Mouse (Mus musculus): ENCODE measurements around the gene Il11ra1. TPM values are rescaled to one million over a fixed set of nuclear protein-coding genes. Genes with fewer than 3 reads are reported as not detected.

The Il11ra1 gene
- polyA plus RNA-seq, 1 experiment from 2014 or later, result 136 TPM

GRCm38 (mm10) chr4:41740380-41741157 is 40.8 kb downstream of the Il11ra1 start:
- H3K27ac ChIP-seq, result peak overlapping the region; percentile 80
- H3K27me3 ChIP-seq, result no peaks in the 10 kb centered on the region
- under 1% methylated on average over 48 of the region's 48 CpGs for WGBS
- H3K9me3 ChIP-seq, result no peaks in the 10 kb centered on the region
- peak; percentile 80 for ATAC-seq (ENCODE audit: borderline replicate concordance, extremely low read depth, low FRiP score, low TSS enrichment)
- H3K36me3 ChIP-seq, result 0 out of 2 replicates have a peak, but pooled peaks cover 10% of the 10 kb centered on the region
- H3K4me2 ChIP-seq, result peak overlapping the region; percentile 90
- peak overlapping the region; percentile 49 for H3K9ac ChIP-seq
- H3K4me3 ChIP-seq, result peak overlapping the region; percentile 61
- peaks cover 17% of the 10 kb centered on the region for H3K4me1 ChIP-seq

DNA sequence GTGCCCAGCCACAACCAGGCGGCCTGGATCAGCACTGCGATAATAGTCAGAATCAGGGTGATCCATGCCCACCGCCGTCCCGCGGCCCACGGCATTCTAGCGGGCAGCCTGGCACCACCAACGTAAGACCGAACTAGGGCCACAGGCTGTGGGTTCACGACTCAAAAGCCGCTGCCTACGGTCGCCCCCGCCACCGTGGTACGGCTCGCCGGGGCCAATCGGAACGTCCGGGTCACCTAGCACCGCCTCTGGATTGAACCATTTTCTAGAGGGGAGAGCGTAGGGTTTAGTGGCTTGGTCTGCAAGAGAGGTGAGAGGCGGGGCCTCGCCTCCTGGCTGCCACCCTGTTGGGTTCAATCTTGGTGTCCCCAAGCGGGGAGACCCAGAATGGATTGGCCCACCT is 41.4 kb downstream of the Il11ra1 start:
- Histone ChIP-seq H3K27me3 (no peaks in the 10 kb centered on the region), H3K9ac (peak overlapping the region; percentile 49), H3K36me3 (0 out of 2 replicates have a peak, but pooled peaks cover 10% of the 10 kb centered on the region), H3K4me1 (peaks cover 17% of the 10 kb centered on the region), H3K4me2 (peak overlapping the region; percentile 90), H3K4me3 (peak overlapping the region; percentile 61), H3K27ac (peak overlapping the region; percentile 80), H3K9me3 (no peaks in the 10 kb centered on the region)
- ATAC-seq (ENCODE audit: borderline replicate concordance, extremely low read depth, low FRiP score, low TSS enrichment), result peak; percentile 96
- 0% methylated on average over 27 of the region's 27 CpGs for WGBS

- no peak for ATAC-seq (ENCODE audit: borderline replicate concordance, extremely low read depth, low FRiP score, low TSS enrichment)
- no peak overlapping the region for H3K4me3 ChIP-seq
- H3K9ac ChIP-seq, result no peak overlapping the region
- 58% methylated on average over 2 of the region's 2 CpGs for WGBS
- H3K27me3 ChIP-seq, result no peaks in the 10 kb centered on the region
- peaks cover 17% of the 10 kb centered on the region for H3K4me1 ChIP-seq
- no peaks in the 10 kb centered on the region for H3K9me3 ChIP-seq
- no peak overlapping the region for H3K4me2 ChIP-seq
- no peak overlapping the region for H3K27ac ChIP-seq
- H3K36me3 ChIP-seq, result 0 out of 2 replicates have a peak, but pooled peaks cover 2% of the 10 kb centered on the region
Measured at GRCm38 (mm10) chr4:41744131-41744530, 44.3 kb downstream of the Il11ra1 start.

DNA sequence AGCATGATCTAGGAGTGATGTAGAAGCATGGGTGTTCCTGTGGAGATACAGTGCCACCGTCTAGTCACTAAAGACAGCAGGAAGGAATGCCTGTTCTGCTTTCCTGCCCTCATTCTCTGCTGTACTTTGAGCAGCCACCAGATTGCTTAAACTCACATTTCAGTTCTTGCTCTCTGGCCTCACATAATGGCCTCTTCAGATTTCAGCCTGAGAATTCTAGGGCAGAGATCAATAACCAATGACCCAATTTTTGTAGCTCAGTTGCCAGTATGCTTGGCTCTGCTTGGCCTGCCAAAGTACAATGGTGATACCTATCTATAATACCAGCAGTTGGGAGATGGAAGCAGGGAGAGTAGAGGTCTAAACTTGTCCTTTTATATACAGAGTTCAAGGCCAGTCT is 45.2 kb downstream of the Il11ra1 start:
- Histone ChIP-seq H3K9ac (no peak overlapping the region), H3K4me1 (peaks cover 11% of the 10 kb centered on the region), H3K27me3 (no peaks in the 10 kb centered on the region), H3K4me3 (no peak overlapping the region), H3K36me3 (no peaks in the 10 kb centered on the region), H3K4me2 (no peak overlapping the region), H3K27ac (no peak overlapping the region), H3K9me3 (no peaks in the 10 kb centered on the region)
- ATAC-seq (ENCODE audit: borderline replicate concordance, extremely low read depth, low FRiP score, low TSS enrichment), result no peak
- 74% methylated on average over 1 of the region's 1 CpGs for WGBS

DNA sequence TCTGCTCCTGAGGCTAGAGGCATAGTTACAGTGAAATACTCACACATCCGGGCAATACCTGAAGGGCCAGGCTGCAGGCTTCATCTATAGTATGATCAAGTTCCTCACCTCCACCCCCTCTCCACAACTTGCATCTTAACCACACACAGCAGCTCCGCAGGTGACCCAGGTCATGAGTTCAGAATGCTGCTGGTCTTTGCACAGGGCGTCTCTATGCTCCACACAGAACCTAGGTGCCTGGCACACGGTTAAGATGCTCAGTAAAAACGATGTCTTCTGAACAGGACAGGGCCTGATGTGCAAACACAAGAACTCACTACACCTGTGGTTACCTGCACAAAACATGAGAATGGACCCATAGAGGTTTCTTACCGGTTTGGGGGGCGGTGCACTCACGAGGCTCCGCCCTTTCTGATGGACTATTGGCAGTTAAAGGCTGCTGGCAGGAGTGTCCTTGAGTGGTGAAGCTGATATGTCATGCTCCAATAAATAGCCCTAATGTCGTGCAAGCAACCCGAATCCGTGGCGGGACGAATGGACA is 55.1 kb downstream of the Il11ra1 start, which contains the start of gene Galt:
Gene Galt, plus strand, starts transcription at position 432 of the 541 bp plus-strand sequence.
- Histone ChIP-seq H3K4me3 (peak within 1 kb of the TSS; percentile 56), H3K27ac (peak within 1 kb of the TSS; percentile 90), H3K27me3 (no peaks in the 10 kb centered on the region), H3K9me3 (no peaks in the 10 kb centered on the region), H3K4me1 (peaks cover 25% of the 10 kb centered on the region), H3K9ac (peak within 1 kb of the TSS; percentile 60), H3K36me3 (0 out of 2 replicates have a peak, but pooled peaks cover 6% of the 10 kb centered on the region), H3K4me2 (peak within 1 kb of the TSS; percentile 82)
- 10% methylated on average over 14 of the region's 14 CpGs for WGBS
- ATAC-seq (ENCODE audit: borderline replicate concordance, extremely low read depth, low FRiP score, low TSS enrichment), result peak; percentile 32; the same call in 1 of the 2 replicates

- peak within 1 kb of the TSS; percentile 56 for H3K4me3 ChIP-seq
- H3K27me3 ChIP-seq, result no peaks in the 10 kb centered on the region
- peaks cover 28% of the 10 kb centered on the region for H3K4me1 ChIP-seq
- H3K9me3 ChIP-seq, result no peaks in the 10 kb centered on the region
- peak within 1 kb of the TSS; percentile 90 for H3K27ac ChIP-seq
- 0 out of 2 replicates have a peak, but pooled peaks cover 6% of the 10 kb centered on the region for H3K36me3 ChIP-seq
- H3K9ac ChIP-seq, result peak within 1 kb of the TSS; percentile 60
- ATAC-seq (ENCODE audit: borderline replicate concordance, extremely low read depth, low FRiP score, low TSS enrichment), result peak; percentile 57
- 0% methylated on average over 57 of the region's 57 CpGs for WGBS
- H3K4me2 ChIP-seq, result peak within 1 kb of the TSS; percentile 82
Measured at GRCm38 (mm10) chr4:41755338-41756305, 55.8 kb downstream of the Il11ra1 start, which contains the start of gene Sigmar1. Gene Sigmar1 (minus strand): TSS chr4:41756157.

DNA sequence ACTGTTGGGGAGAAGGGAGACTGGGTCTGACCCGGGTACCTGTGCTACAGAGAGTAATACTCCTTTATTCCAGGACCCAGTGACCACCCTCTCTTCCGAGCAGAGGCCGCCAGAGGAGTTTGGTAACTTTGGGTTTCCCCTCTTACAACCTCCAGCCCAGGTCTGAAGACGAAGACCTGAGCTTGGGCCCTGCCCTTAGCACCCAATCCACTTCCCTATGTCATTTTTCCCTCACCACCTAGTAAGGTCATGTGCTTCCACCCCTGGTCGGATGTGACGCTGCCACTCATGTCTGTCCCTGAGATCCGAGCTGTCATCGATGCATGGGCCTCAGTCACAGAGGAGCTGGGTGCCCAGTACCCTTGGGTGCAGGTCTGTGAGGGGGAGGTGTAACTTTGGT is 56.7 kb downstream of the Il11ra1 start:
- peak overlapping the region; percentile 60 for H3K9ac ChIP-seq
- H3K36me3 ChIP-seq, result 0 out of 2 replicates have a peak, but pooled peaks cover 6% of the 10 kb centered on the region
- H3K4me2 ChIP-seq, result peak overlapping the region; percentile 82
- no peak overlapping the region for H3K27ac ChIP-seq
- no peak for ATAC-seq (ENCODE audit: borderline replicate concordance, extremely low read depth, low FRiP score, low TSS enrichment)
- peaks cover 36% of the 10 kb centered on the region for H3K4me1 ChIP-seq
- H3K9me3 ChIP-seq, result no peaks in the 10 kb centered on the region
- H3K4me3 ChIP-seq, result peak overlapping the region; percentile 56
- no peaks in the 10 kb centered on the region for H3K27me3 ChIP-seq
- WGBS, result 72% methylated on average over 8 of the region's 8 CpGs

GRCm38 (mm10) chr4:41757321-41757720 is 57.5 kb downstream of the Il11ra1 start:
- Histone ChIP-seq H3K9me3 (no peaks in the 10 kb centered on the region), H3K9ac (no peak overlapping the region), H3K4me1 (peaks cover 45% of the 10 kb centered on the region), H3K4me3 (no peak overlapping the region), H3K36me3 (0 out of 2 replicates have a peak, but pooled peaks cover 6% of the 10 kb centered on the region), H3K4me2 (no peak overlapping the region), H3K27me3 (no peaks in the 10 kb centered on the region), H3K27ac (no peak overlapping the region)
- WGBS, result 90% methylated on average over 13 of the region's 13 CpGs
- ATAC-seq (ENCODE audit: borderline replicate concordance, extremely low read depth, low FRiP score, low TSS enrichment), result no peak

GRCm38 (mm10) chr4:41758021-41758420 is 58.2 kb downstream of the Il11ra1 start:
- Histone ChIP-seq H3K36me3 (0 out of 2 replicates have a peak, but pooled peaks cover 6% of the 10 kb centered on the region), H3K27me3 (no peaks in the 10 kb centered on the region), H3K9me3 (no peaks in the 10 kb centered on the region), H3K27ac (no peak overlapping the region), H3K9ac (no peak overlapping the region), H3K4me2 (no peak overlapping the region), H3K4me3 (no peak overlapping the region), H3K4me1 (peaks cover 51% of the 10 kb centered on the region)
- no peak for ATAC-seq (ENCODE audit: borderline replicate concordance, extremely low read depth, low FRiP score, low TSS enrichment)
- 69% methylated on average over 11 of the region's 11 CpGs for whole genome bisulfite sequencing

DNA sequence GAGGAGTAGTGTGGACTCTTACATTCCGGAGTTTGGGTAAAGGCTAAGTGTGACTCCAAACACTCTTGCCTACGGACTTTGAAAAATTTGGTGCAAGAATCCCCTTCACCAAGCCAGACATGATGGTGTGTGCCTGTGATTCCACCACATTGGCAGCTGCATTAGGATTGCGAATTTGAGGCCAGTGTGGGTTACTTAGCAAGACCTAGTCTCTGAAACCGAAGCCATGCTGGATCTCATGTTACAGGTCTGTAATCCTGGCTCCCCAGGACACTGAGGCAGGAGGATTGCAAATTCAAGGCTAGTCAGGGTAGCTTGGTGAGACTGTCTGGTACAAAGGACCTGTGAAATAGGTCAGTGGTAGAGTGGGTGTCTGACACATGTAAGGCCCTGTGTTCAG is 58.9 kb downstream of the Il11ra1 start:
- Histone ChIP-seq H3K9ac (no peak overlapping the region), H3K27ac (peak overlapping the region; percentile 90; the same call in 1 of the 2 replicates), H3K9me3 (no peaks in the 10 kb centered on the region), H3K27me3 (no peaks in the 10 kb centered on the region), H3K4me1 (peaks cover 51% of the 10 kb centered on the region), H3K36me3 (0 out of 2 replicates have a peak, but pooled peaks cover 6% of the 10 kb centered on the region), H3K4me2 (no peak overlapping the region), H3K4me3 (no peak overlapping the region)
- ATAC-seq (ENCODE audit: borderline replicate concordance, extremely low read depth, low FRiP score, low TSS enrichment), result no peak
- WGBS, result 84% methylated on average over 4 of the region's 4 CpGs

DNA sequence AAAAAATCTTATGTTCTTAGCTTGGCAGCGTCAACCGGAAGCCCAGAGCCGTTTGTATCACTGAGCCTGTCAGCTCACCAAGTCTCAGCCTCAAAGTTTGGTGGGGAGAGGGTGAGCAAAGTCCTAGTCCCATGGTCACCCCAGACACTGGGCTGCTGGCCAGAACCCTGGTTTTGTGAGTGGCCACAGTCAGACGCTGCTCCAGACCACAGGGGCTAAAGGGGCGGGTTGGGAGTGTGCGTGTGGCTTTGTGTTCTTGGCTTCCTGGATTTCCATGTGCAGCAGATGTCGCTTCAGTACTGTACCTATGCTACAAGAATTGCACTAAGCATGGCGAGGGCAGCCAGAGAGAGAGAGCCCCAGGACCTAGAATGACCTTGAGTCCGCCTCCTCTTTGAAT is 59.4 kb downstream of the Il11ra1 start:
- H3K4me2 ChIP-seq, result no peak overlapping the region
- WGBS, result 66% methylated on average over 9 of the region's 9 CpGs

More for the DNA sequence above, 59.4 kb downstream of the Il11ra1 start:
- Histone ChIP-seq H3K9me3 (no peaks in the 10 kb centered on the region), H3K4me1 (peaks cover 51% of the 10 kb centered on the region), H3K4me3 (no peak overlapping the region), H3K27me3 (no peaks in the 10 kb centered on the region), H3K27ac (peak overlapping the region; percentile 90; the same call in 1 of the 2 replicates), H3K9ac (no peak overlapping the region), H3K36me3 (0 out of 2 replicates have a peak, but pooled peaks cover 6% of the 10 kb centered on the region)
- ATAC-seq (ENCODE audit: borderline replicate concordance, extremely low read depth, low FRiP score, low TSS enrichment), result no peak
